Mouse (Mus musculus) Patski (cell line): ENCODE measurements around the gene Fubp1. TPM values are rescaled to one million over a fixed set of nuclear protein-coding genes. Genes with fewer than 3 reads are reported as not detected.

Experiments used
- ATAC-seq: fragments of 100-300 bp; one replicate; pipeline ENCODE4 v1.8.0; 2021
- CTCF ChIA-PET: fragments of 350-600 bp; sonication (Branson Sonifier 250); formaldehyde crosslinking; loops from one replicate; lab custom pipeline; 2022; ENCODE audit warnings: inconsistent platforms; lab: Charles Lee
- POLR2A ChIA-PET: fragments of 350-600 bp; sonication (Branson Sonifier 250); formaldehyde crosslinking; loops from one replicate; lab custom pipeline; 2022; ENCODE audit warnings: antibody characterized with exemption, inconsistent platforms; lab: Charles Lee
- DNase-seq: peaks from one replicate; pipeline ENCODE4 v3.0.0-alpha.2; 2011; ENCODE audit warnings: low read depth, low spot score
- H3K27me3 ChIP-seq: fragments of 371-371 bp; one replicate; pipeline ENCODE4 v1.5.1; 2021
- CTCF ChIP-seq: fragments of 100-300 bp; IDR thresholded peaks from one replicate; pipeline ENCODE4 v1.5.1; 2021
- in situ Hi-C: fragments of 300-500 bp; cut with MboI; formaldehyde crosslinking; loops from 3 replicates; pipeline ENCODE4 v1.11.1; 2018; ENCODE audit warnings: low pct_unique_long_range_greater_than_20kb, mixed read lengths
- polyA plus RNA-seq: library from polyadenylated mRNA; unstranded; gene quantifications from one replicate; pipeline ENCODE4 v1.2.3, GENCODE M21; 2021

Gene Fubp1
- polyA plus RNA-seq, 1 experiment from 2014 or later, result 102 TPM

GRCm38 (mm10) chr3:152284306-152284705 lies 74.1 kb downstream of the Fubp1 start:
- ATAC-seq (no peak), DNase-seq (no peak)
- TF ChIP-seq CTCF, result no peak
- no peaks in the 10 kb centered on the region for H3K27me3 ChIP-seq
- in situ Hi-C loops, result no loop called here
- ChIA-PET CTCF (no interaction called here), POLR2A (no interaction called here)

DNA sequence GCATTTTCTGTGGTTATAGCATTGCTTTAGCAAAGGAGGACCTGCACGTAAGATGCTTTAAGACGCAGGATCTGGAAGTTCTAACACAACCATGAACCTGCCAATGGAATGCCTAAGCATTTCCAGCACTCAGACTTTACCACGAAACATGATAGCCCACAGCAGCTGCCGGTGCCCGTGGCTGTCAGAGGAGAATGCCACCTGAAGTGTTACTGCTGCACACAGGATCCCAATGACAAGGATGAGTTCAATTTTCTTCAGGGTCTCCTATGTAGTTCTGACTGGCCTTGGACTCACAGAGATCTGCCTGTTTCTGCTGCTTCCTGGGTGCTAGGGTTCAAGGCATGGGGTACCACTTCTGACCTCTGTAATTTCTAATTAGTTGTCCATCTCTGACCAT lies 74.5 kb downstream of the Fubp1 start:
- no peak for ATAC-seq
- H3K27me3 ChIP-seq, result no peaks in the 10 kb centered on the region
- CTCF ChIA-PET, result no interaction called here
- in situ Hi-C loops, result no loop called here
- TF ChIP-seq CTCF, result no peak
- POLR2A ChIA-PET, result no interaction called here
- no peak for DNase-seq

Other genes starting within 250 kb of the Fubp1 start
- 0.21 TPM for gene Gipc2, start 44.2 kb upstream of the Fubp1 start, polyA plus RNA-seq
- 85.0 TPM for gene Dnajb4, start 120 bp upstream of the Fubp1 start, polyA plus RNA-seq
- gene Nexn, start 55.9 kb downstream of the Fubp1 start, polyA plus RNA-seq, result 20.6 TPM
- 12.0 TPM for gene Miga1, start 130.0 kb downstream of the Fubp1 start, polyA plus RNA-seq
- gene Usp33, start 136.1 kb downstream of the Fubp1 start, polyA plus RNA-seq, result 90.3 TPM
- gene Zzz3, start 185.1 kb downstream of the Fubp1 start, polyA plus RNA-seq, result 63.4 TPM